Mouse (Mus musculus): ENCODE data around the gene Pde10a. TPM values are rescaled to one million over a fixed set of nuclear protein-coding genes. Genes with fewer than 3 reads are reported as not detected.

Pde10a gene
- polyA plus RNA-seq, 1 experiment = 1.5 TPM

- 90% methylated on average over 6 of the region's 6 CpGs for WGBS
- no peaks in the 10 kb centered on the region for H3K4me1 ChIP-seq (ENCODE audit: control insufficient read depth, insufficient read depth, insufficient read length)
- no peaks in the 10 kb centered on the region for H3K27me3 ChIP-seq (ENCODE audit: control insufficient read depth, insufficient read depth, low read length)
- H3K4me3 ChIP-seq (ENCODE audit: extremely low read depth, insufficient read depth, insufficient read length) = no peak overlapping the region
- H3K36me3 ChIP-seq (ENCODE audit: control insufficient read depth, insufficient read depth, low read length) = no peaks in the 10 kb centered on the region
- no peak overlapping the region for H3K27ac ChIP-seq (ENCODE audit: insufficient read depth, low read length)
- TF ChIP-seq POLR2A (IDR thresholded peaks at IDR 0.05; ENCODE audit: low read depth, low read length) = no peak
- no peak for TF ChIP-seq CTCF (IDR thresholded peaks at IDR 0.05; ENCODE audit: extremely low read depth, insufficient read depth, insufficient read length, insufficient replicate concordance)
- no peak for DNase-seq (ENCODE audit: low read depth in 1 of 2, low spot score in 2 of 2)
These were observed 440.0 kb downstream of the Pde10a start for GRCm38 (mm10) chr17:8965177-8965576.

GRCm38 (mm10) chr17:8972152-8972854, 447.1 kb downstream of the Pde10a start:
- no peaks in the 10 kb centered on the region for H3K4me1 ChIP-seq (ENCODE audit: control insufficient read depth, insufficient read depth, insufficient read length)
- no peak overlapping the region for H3K27ac ChIP-seq (ENCODE audit: insufficient read depth, low read length)
- H3K4me3 ChIP-seq (ENCODE audit: extremely low read depth, insufficient read depth, insufficient read length) = no peak overlapping the region
- H3K27me3 ChIP-seq (ENCODE audit: control insufficient read depth, insufficient read depth, low read length) = no peaks in the 10 kb centered on the region
- DNase-seq (ENCODE audit: low read depth in 1 of 2, low spot score in 2 of 2) = no peak
- WGBS = 71% methylated on average over 12 of the region's 12 CpGs
- no peaks in the 10 kb centered on the region for H3K36me3 ChIP-seq (ENCODE audit: control insufficient read depth, insufficient read depth, low read length)
- TF ChIP-seq CTCF (IDR thresholded peaks at IDR 0.05; ENCODE audit: extremely low read depth, insufficient read depth, insufficient read length, insufficient replicate concordance) (no peak), POLR2A (IDR thresholded peaks at IDR 0.05; ENCODE audit: low read depth, low read length) (no peak)

- no peak for TF ChIP-seq CTCF (IDR thresholded peaks at IDR 0.05; ENCODE audit: extremely low read depth, insufficient read depth, insufficient read length, insufficient replicate concordance)
- TF ChIP-seq POLR2A (IDR thresholded peaks at IDR 0.05; ENCODE audit: low read depth, low read length) = no peak
- H3K36me3 ChIP-seq (ENCODE audit: control insufficient read depth, insufficient read depth, low read length) = no peaks in the 10 kb centered on the region
- H3K27me3 ChIP-seq (ENCODE audit: control insufficient read depth, insufficient read depth, low read length) = no peaks in the 10 kb centered on the region
- no peak for DNase-seq (ENCODE audit: low read depth in 1 of 2, low spot score in 2 of 2)
- no peaks in the 10 kb centered on the region for H3K4me1 ChIP-seq (ENCODE audit: control insufficient read depth, insufficient read depth, insufficient read length)
- no peak overlapping the region for H3K27ac ChIP-seq (ENCODE audit: insufficient read depth, low read length)
- no peak overlapping the region for H3K4me3 ChIP-seq (ENCODE audit: extremely low read depth, insufficient read depth, insufficient read length)
- 30% methylated on average over 5 of the region's 5 CpGs for WGBS
These were observed 448.2 kb downstream of the Pde10a start for GRCm38 (mm10) chr17:8973331-8973730.

- Histone ChIP-seq H3K36me3 (ENCODE audit: control insufficient read depth, insufficient read depth, low read length) (no peaks in the 10 kb centered on the region), H3K4me1 (ENCODE audit: control insufficient read depth, insufficient read depth, insufficient read length) (no peaks in the 10 kb centered on the region), H3K27me3 (ENCODE audit: control insufficient read depth, insufficient read depth, low read length) (no peaks in the 10 kb centered on the region), H3K4me3 (ENCODE audit: extremely low read depth, insufficient read depth, insufficient read length) (no peak overlapping the region), H3K27ac (ENCODE audit: insufficient read depth, low read length) (no peak overlapping the region)
- TF ChIP-seq CTCF (IDR thresholded peaks at IDR 0.05; ENCODE audit: extremely low read depth, insufficient read depth, insufficient read length, insufficient replicate concordance) (no peak), POLR2A (IDR thresholded peaks at IDR 0.05; ENCODE audit: low read depth, low read length) (no peak)
- no peak for DNase-seq (ENCODE audit: low read depth in 1 of 2, low spot score in 2 of 2)
- WGBS = 67% methylated on average over 7 of the region's 7 CpGs
These were observed 449.3 kb downstream of the Pde10a start for GRCm38 (mm10) chr17:8974423-8974822.

- H3K27me3 ChIP-seq (ENCODE audit: control insufficient read depth, insufficient read depth, low read length) = no peaks in the 10 kb centered on the region
- no peaks in the 10 kb centered on the region for H3K36me3 ChIP-seq (ENCODE audit: control insufficient read depth, insufficient read depth, low read length)
- WGBS = 83% methylated on average over 6 of the region's 6 CpGs
- no peak overlapping the region for H3K27ac ChIP-seq (ENCODE audit: insufficient read depth, low read length)
- no peaks in the 10 kb centered on the region for H3K4me1 ChIP-seq (ENCODE audit: control insufficient read depth, insufficient read depth, insufficient read length)
- no peak for DNase-seq (ENCODE audit: low read depth in 1 of 2, low spot score in 2 of 2)
- H3K4me3 ChIP-seq (ENCODE audit: extremely low read depth, insufficient read depth, insufficient read length) = no peak overlapping the region
- TF ChIP-seq POLR2A (IDR thresholded peaks at IDR 0.05; ENCODE audit: low read depth, low read length) (no peak), CTCF (IDR thresholded peaks at IDR 0.05; ENCODE audit: extremely low read depth, insufficient read depth, insufficient read length, insufficient replicate concordance) (no peak)
These were observed 449.7 kb downstream of the Pde10a start for GRCm38 (mm10) chr17:8974823-8975397.

GRCm38 (mm10) chr17:8976745-8977144, 451.6 kb downstream of the Pde10a start:
- WGBS = 89% methylated on average over 6 of the region's 6 CpGs

GRCm38 (mm10) chr17:8977271-8977670, 452.1 kb downstream of the Pde10a start:
- no peaks in the 10 kb centered on the region for H3K4me1 ChIP-seq (ENCODE audit: control insufficient read depth, insufficient read depth, insufficient read length)
- no peak overlapping the region for H3K4me3 ChIP-seq (ENCODE audit: extremely low read depth, insufficient read depth, insufficient read length)
- WGBS = 63% methylated on average over 2 of the region's 2 CpGs
- DNase-seq (ENCODE audit: low read depth in 1 of 2, low spot score in 2 of 2) = no peak
- TF ChIP-seq CTCF (IDR thresholded peaks at IDR 0.05; ENCODE audit: extremely low read depth, insufficient read depth, insufficient read length, insufficient replicate concordance) = no peak
- TF ChIP-seq POLR2A (IDR thresholded peaks at IDR 0.05; ENCODE audit: low read depth, low read length) = no peak
- H3K27me3 ChIP-seq (ENCODE audit: control insufficient read depth, insufficient read depth, low read length) = no peaks in the 10 kb centered on the region
- H3K36me3 ChIP-seq (ENCODE audit: control insufficient read depth, insufficient read depth, low read length) = no peaks in the 10 kb centered on the region
- no peak overlapping the region for H3K27ac ChIP-seq (ENCODE audit: insufficient read depth, low read length)

More at GRCm38 (mm10) chr17:8976745-8977144, 451.6 kb downstream of the Pde10a start:
- no peak overlapping the region for H3K27ac ChIP-seq (ENCODE audit: insufficient read depth, low read length)
- no peaks in the 10 kb centered on the region for H3K4me1 ChIP-seq (ENCODE audit: control insufficient read depth, insufficient read depth, insufficient read length)
- H3K27me3 ChIP-seq (ENCODE audit: control insufficient read depth, insufficient read depth, low read length) = no peaks in the 10 kb centered on the region
- no peak overlapping the region for H3K4me3 ChIP-seq (ENCODE audit: extremely low read depth, insufficient read depth, insufficient read length)
- no peaks in the 10 kb centered on the region for H3K36me3 ChIP-seq (ENCODE audit: control insufficient read depth, insufficient read depth, low read length)
- no peak for DNase-seq (ENCODE audit: low read depth in 1 of 2, low spot score in 2 of 2)
- TF ChIP-seq CTCF (IDR thresholded peaks at IDR 0.05; ENCODE audit: extremely low read depth, insufficient read depth, insufficient read length, insufficient replicate concordance) (no peak), POLR2A (IDR thresholded peaks at IDR 0.05; ENCODE audit: low read depth, low read length) (no peak)
